Mouse (Mus musculus): ENCODE data around the gene Rcan3. TPM values are rescaled to one million over a fixed set of nuclear protein-coding genes. Genes with fewer than 3 reads are reported as not detected.

Gene Rcan3
- polyA plus RNA-seq, 1 experiment from 2014 or later, result 14.0 TPM

- H3K27me3 ChIP-seq, result no peaks in the 10 kb centered on the region
- WGBS, result 54% methylated on average over 13 of the region's 13 CpGs
These were observed 2.6 kb upstream of the Rcan3 start for GRCm38 (mm10) chr4:135436291-135436690.

DNA sequence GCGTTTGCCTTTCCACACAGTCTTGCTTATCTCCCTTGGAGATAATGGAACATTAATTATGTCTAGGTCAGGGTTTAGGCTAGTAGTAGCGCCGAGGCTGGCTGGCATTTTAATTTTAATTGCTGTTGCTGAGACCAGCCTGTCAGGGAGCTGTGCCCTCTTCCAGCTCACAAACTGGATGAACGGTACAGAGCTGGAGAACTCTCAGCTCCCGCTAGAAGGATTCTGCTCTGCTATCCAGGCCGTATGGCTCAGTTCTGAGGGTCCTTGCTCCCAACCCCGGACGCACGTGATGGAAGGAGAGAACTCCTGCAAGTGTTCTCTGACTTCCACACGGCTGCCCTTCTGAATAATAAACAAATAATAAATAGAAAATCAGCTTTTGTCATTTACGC lies 739 bp upstream of the Rcan3 start:
- peak overlapping the region; percentile 55 for H3K27ac ChIP-seq

More at GRCm38 (mm10) chr4:135436291-135436690, 2.6 kb upstream of the Rcan3 start:
- Histone ChIP-seq H3K4me1 (peaks cover 17% of the 10 kb centered on the region), H3K4me2 (no peak overlapping the region), H3K27ac (no peak overlapping the region), H3K4me3 (no peak overlapping the region), H3K36me3 (no peaks in the 10 kb centered on the region), H3K9me3 (no peaks in the 10 kb centered on the region), H3K9ac (no peak overlapping the region)
- ATAC-seq (ENCODE audit: insufficient number of reproducible peaks, insufficient read depth, low FRiP score, low TSS enrichment, low read depth), result no peak

DNA sequence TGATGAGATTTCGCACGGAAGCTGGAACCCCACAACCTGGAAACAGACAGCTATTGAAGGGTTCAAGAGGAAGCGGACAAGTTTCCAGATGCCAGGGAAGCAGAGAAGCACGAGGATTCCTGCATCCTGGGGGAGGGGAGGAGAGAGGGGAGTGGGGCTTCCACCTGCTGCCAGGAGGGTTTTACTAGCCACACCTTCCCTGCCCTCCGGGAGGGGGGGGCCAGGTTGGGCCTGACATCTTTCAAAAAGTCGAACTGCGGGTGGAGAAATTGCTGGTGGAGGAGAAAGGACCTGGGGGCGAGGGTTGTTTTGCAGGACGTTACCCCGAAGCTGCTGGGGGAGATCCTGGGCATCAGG lies 589 bp downstream of the Rcan3 start:
- peak overlapping the region; percentile 93 for H3K4me2 ChIP-seq
- H3K9me3 ChIP-seq, result no peaks in the 10 kb centered on the region
- ATAC-seq (ENCODE audit: insufficient number of reproducible peaks, insufficient read depth, low FRiP score, low TSS enrichment, low read depth), result peak; percentile 18; the same call in 1 of the 2 replicates
- WGBS, result 3% methylated on average over 10 of the region's 10 CpGs
- peak overlapping the region; percentile 85 for H3K9ac ChIP-seq
- no peaks in the 10 kb centered on the region for H3K27me3 ChIP-seq
- H3K36me3 ChIP-seq, result no peaks in the 10 kb centered on the region
- peaks cover 11% of the 10 kb centered on the region; the same call in 1 of the 2 replicates for H3K4me1 ChIP-seq
- H3K4me3 ChIP-seq, result peak overlapping the region; percentile 75
- no peak overlapping the region for H3K27ac ChIP-seq

More for the DNA sequence above, 739 bp upstream of the Rcan3 start:
- Histone ChIP-seq H3K9me3 (no peaks in the 10 kb centered on the region), H3K36me3 (no peaks in the 10 kb centered on the region), H3K4me3 (peak overlapping the region; percentile 75), H3K4me2 (peak overlapping the region; percentile 93), H3K4me1 (peaks cover 15% of the 10 kb centered on the region), H3K27me3 (no peaks in the 10 kb centered on the region), H3K9ac (peak overlapping the region; percentile 85)
- WGBS, result 28% methylated on average over 11 of the region's 11 CpGs
- ATAC-seq (ENCODE audit: insufficient number of reproducible peaks, insufficient read depth, low FRiP score, low TSS enrichment, low read depth), result no peak

GRCm38 (mm10) chr4:135429990-135430760 lies 3.5 kb downstream of the Rcan3 start:
- Histone ChIP-seq H3K36me3 (peaks cover under 1% of the 10 kb centered on the region; the same call in 1 of the 2 replicates), H3K27me3 (no peaks in the 10 kb centered on the region), H3K27ac (no peak overlapping the region), H3K9me3 (no peaks in the 10 kb centered on the region), H3K4me1 (peaks cover 14% of the 10 kb centered on the region; the same call in 1 of the 2 replicates), H3K4me2 (no peak overlapping the region), H3K4me3 (no peak overlapping the region), H3K9ac (no peak overlapping the region)
- no peak for ATAC-seq (ENCODE audit: insufficient number of reproducible peaks, insufficient read depth, low FRiP score, low TSS enrichment, low read depth)
- WGBS, result 70% methylated on average over 8 of the region's 8 CpGs

- Histone ChIP-seq H3K9ac (no peak overlapping the region), H3K27me3 (no peaks in the 10 kb centered on the region), H3K4me2 (no peak overlapping the region), H3K36me3 (peaks cover 5% of the 10 kb centered on the region; the same call in 1 of the 2 replicates), H3K9me3 (no peaks in the 10 kb centered on the region), H3K27ac (no peak overlapping the region), H3K4me3 (no peak overlapping the region), H3K4me1 (peaks cover 9% of the 10 kb centered on the region; the same call in 1 of the 2 replicates)
- WGBS, result 84% methylated on average over 4 of the region's 4 CpGs
- no peak for ATAC-seq (ENCODE audit: insufficient number of reproducible peaks, insufficient read depth, low FRiP score, low TSS enrichment, low read depth)
These were observed 4.3 kb downstream of the Rcan3 start for GRCm38 (mm10) chr4:135429383-135429782.

GRCm38 (mm10) chr4:135426587-135426986 lies 7.1 kb downstream of the Rcan3 start:
- ATAC-seq (ENCODE audit: insufficient number of reproducible peaks, insufficient read depth, low FRiP score, low TSS enrichment, low read depth), result 0 out of 2 replicates have a peak, but pooled peaks have one; percentile 52

DNA sequence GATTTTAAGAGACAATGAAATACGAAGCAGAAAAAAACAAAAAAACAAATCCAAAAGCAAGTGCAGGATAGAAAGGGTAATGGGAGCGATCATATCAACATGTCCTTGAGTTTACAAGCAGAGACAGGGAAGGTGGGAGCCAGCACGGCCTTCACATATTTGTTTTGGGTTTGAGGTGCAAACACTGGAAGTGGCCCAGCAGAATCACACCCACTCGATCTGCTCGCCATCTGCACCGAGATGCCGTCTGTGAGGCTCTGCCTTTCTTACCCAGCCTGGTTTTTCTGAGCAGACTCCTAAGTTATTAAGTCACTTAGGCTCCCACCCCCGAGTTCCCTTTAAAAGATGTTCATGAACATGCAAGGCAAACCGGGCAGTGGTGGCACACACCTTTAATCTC lies 8.0 kb downstream of the Rcan3 start:
- 84% methylated on average over 9 of the region's 9 CpGs for WGBS
- H3K4me1 ChIP-seq, result 0 out of 2 replicates have a peak, but pooled peaks cover 2% of the 10 kb centered on the region
- no peak for ATAC-seq (ENCODE audit: insufficient number of reproducible peaks, insufficient read depth, low FRiP score, low TSS enrichment, low read depth)

More at GRCm38 (mm10) chr4:135426587-135426986, 7.1 kb downstream of the Rcan3 start:
- no peak overlapping the region for H3K4me3 ChIP-seq
- peaks cover 24% of the 10 kb centered on the region for H3K36me3 ChIP-seq
- 0 out of 2 replicates have a peak, but pooled peaks cover 2% of the 10 kb centered on the region for H3K4me1 ChIP-seq
- H3K9ac ChIP-seq, result no peak overlapping the region
- H3K4me2 ChIP-seq, result no peak overlapping the region
- 87% methylated on average over 7 of the region's 7 CpGs for WGBS
- H3K9me3 ChIP-seq, result no peaks in the 10 kb centered on the region
- no peaks in the 10 kb centered on the region for H3K27me3 ChIP-seq
- no peak overlapping the region for H3K27ac ChIP-seq

DNA sequence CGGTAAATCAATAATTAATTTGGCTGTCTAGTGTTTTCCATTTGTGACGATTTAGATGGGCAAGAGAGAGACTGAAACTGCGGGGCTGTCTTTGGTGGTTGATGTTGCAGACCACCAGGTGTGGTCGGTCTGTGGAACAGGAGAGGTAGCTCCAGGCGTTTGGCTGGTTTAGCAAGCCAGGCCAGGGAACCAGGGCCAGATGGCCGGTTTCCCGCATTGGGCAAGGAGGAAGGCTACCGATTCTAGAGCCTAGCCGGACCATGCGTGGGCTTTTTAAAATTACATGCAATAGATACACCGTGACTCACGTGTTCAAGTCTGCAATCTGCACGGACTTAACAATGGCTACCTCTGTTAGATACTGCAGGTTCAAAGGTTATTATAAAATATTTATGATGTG lies 12.7 kb downstream of the Rcan3 start:
- no peak for ATAC-seq (ENCODE audit: insufficient number of reproducible peaks, insufficient read depth, low FRiP score, low TSS enrichment, low read depth)
- Histone ChIP-seq H3K27me3 (no peaks in the 10 kb centered on the region), H3K9ac (no peak overlapping the region), H3K36me3 (peaks cover 67% of the 10 kb centered on the region), H3K4me3 (no peak overlapping the region), H3K27ac (no peak overlapping the region), H3K4me2 (no peak overlapping the region), H3K4me1 (no peaks in the 10 kb centered on the region), H3K9me3 (no peaks in the 10 kb centered on the region)
- 91% methylated on average over 13 of the region's 13 CpGs for WGBS

More for the DNA sequence above, 8.0 kb downstream of the Rcan3 start:
- Histone ChIP-seq H3K4me2 (no peak overlapping the region), H3K9ac (no peak overlapping the region), H3K36me3 (peaks cover 27% of the 10 kb centered on the region), H3K4me3 (no peak overlapping the region), H3K9me3 (no peaks in the 10 kb centered on the region), H3K27me3 (no peaks in the 10 kb centered on the region), H3K27ac (no peak overlapping the region)

DNA sequence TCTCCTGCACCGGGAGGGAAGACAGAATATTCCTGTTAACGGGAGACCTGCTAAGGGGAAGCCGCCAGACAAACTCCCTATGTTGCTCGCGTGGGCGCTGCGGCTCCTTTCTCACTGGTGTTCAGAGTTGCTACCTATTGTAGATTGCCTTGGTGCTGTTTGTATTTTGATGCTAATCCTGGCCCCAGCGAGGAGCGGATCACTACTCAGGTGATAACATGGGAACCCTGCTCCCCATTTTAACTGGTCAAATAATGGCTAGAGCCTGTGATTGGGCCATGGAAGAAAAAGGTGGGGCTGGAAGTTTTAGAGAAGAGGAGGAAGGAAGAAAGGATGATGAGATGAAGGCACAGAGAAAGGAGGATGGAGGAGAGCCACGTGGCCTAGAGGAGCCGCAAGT lies 13.2 kb downstream of the Rcan3 start:
- H3K4me3 ChIP-seq, result no peak overlapping the region
- 83% methylated on average over 11 of the region's 11 CpGs for WGBS
- no peak overlapping the region for H3K9ac ChIP-seq
- no peak overlapping the region for H3K4me2 ChIP-seq
- H3K9me3 ChIP-seq, result no peaks in the 10 kb centered on the region
- no peak overlapping the region for H3K27ac ChIP-seq
- H3K36me3 ChIP-seq, result peaks cover 72% of the 10 kb centered on the region
- no peaks in the 10 kb centered on the region for H3K4me1 ChIP-seq
- H3K27me3 ChIP-seq, result no peaks in the 10 kb centered on the region
- no peak for ATAC-seq (ENCODE audit: insufficient number of reproducible peaks, insufficient read depth, low FRiP score, low TSS enrichment, low read depth)

DNA sequence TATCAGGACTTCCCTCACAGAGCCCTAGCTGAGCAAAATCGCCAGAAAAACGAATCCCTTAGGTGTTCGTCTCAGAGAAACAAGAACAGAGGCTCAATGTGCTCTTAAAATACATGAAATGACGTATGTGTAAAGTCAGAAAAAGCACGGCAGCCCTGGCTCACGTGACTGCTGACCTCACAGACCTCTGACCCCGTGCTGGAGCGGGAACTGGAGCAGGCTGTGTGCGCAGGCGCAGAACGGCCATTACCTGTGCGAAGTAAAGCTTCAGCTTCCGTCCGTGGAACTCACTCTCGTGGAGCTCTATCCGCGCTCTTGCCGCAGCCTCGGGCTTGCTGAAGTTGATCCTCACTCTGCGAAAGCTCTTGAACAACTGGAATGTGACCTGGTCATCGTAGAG lies 13.7 kb downstream of the Rcan3 start:
- Histone ChIP-seq H3K27me3 (no peaks in the 10 kb centered on the region), H3K4me3 (no peak overlapping the region), H3K4me1 (no peaks in the 10 kb centered on the region), H3K27ac (no peak overlapping the region), H3K9ac (no peak overlapping the region), H3K9me3 (no peaks in the 10 kb centered on the region), H3K36me3 (peaks cover 74% of the 10 kb centered on the region), H3K4me2 (no peak overlapping the region)
- WGBS, result 84% methylated on average over 21 of the region's 21 CpGs
- no peak for ATAC-seq (ENCODE audit: insufficient number of reproducible peaks, insufficient read depth, low FRiP score, low TSS enrichment, low read depth)

DNA sequence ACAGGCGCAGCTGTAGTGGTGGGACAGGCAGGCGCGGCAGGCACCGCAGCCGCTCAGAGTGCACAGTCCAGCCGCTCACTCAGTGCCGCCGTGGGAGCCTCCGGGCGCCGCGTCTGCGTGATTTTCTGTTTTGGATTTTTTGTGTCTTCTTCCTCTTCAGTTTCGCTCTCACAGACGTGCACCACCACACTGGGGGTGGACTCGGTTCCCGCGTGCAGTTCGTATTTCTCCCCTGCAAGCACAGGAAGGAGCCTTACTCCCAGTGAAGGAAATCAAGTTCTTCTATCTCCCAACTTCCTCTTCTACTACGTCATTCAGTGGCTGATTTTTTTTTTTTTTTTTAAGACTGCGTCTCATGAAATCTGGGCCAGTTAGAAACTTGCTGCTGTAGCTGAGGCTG lies 17.3 kb downstream of the Rcan3 start:
- Histone ChIP-seq H3K27ac (no peak overlapping the region), H3K9me3 (no peaks in the 10 kb centered on the region), H3K4me1 (no peaks in the 10 kb centered on the region), H3K4me2 (no peak overlapping the region), H3K4me3 (no peak overlapping the region), H3K9ac (no peak overlapping the region), H3K27me3 (no peaks in the 10 kb centered on the region), H3K36me3 (peaks cover 68% of the 10 kb centered on the region)
- 90% methylated on average over 21 of the region's 21 CpGs for WGBS
- ATAC-seq (ENCODE audit: insufficient number of reproducible peaks, insufficient read depth, low FRiP score, low TSS enrichment, low read depth), result no peak

DNA sequence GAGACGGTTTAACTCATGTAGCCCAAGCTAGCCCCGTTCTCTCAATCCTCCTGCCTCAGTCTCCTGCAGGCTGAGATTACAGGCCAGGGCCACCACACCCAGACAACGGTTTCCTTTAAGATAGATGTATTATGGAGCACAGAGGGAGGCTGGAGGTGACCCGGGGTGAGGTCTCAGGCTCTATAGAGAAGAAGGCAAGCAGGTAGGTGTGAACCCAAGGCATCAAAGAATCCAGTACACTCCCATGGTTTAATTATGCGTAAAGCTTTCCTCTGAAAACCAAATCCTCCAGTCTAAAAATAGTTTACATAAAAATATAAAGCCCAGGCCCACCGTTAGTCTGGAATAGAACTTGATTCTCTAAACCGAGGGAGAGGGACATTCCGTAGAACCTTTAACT lies 20.2 kb downstream of the Rcan3 start:
- 84% methylated on average over 8 of the region's 8 CpGs for WGBS
- no peak overlapping the region for H3K4me2 ChIP-seq
- H3K4me3 ChIP-seq, result no peak overlapping the region
- H3K9ac ChIP-seq, result no peak overlapping the region
- ATAC-seq (ENCODE audit: insufficient number of reproducible peaks, insufficient read depth, low FRiP score, low TSS enrichment, low read depth), result no peak
- H3K9me3 ChIP-seq, result no peaks in the 10 kb centered on the region
- H3K36me3 ChIP-seq, result peaks cover 53% of the 10 kb centered on the region
- no peaks in the 10 kb centered on the region for H3K4me1 ChIP-seq
- no peak overlapping the region for H3K27ac ChIP-seq
- no peaks in the 10 kb centered on the region for H3K27me3 ChIP-seq
